Mouse (Mus musculus) kidney, adult 11 months (tissue): ENCODE results near the gene Naga.

Experiments used
- DNase-seq: peaks from one replicate; pipeline ENCODE4 v3.0.0; 2022

Gene Naga

DNA sequence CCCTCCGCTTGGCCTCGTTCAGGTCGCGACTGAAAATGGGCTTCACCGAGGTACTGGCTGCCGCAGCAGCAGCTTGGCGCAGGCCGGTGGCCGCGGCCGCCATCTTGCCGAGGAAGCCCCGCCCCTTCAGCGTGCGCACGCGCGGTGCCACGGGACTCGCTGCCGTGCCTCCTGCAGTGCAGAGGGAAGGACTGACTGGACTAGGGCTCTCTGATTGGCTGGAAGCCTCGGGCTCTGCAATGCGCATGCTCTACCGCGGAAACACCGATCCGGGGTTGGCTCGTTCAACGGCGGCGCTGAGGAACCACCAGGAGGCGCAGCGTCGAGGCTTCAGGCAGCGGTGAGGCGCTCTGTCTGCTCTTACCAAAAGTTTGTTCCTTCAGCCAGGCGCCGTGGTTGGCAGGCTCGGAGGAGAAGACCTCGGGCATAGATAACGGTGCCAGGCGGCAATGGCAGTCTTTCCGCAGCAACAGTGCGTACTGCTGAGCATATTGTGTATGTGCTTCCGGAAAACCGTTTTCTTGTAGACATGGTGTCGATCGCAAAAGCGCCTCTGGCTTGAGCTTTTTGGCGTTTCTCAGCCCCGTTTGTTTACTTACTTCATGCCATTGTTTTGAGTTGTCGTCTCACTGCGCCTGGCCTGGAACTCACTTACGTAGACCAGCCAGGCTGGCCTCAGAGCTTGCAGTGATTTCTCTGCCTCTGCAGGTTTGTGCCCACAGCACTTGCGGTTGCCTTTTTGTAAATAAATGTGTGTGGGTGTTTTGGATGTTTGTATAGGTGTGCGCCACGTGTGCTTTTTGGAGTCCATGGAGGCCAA, 15.6 kb upstream of the Naga start, which contains the start of gene Ndufa6:
TSS of gene Ndufa6 (minus strand) at position 197 of the 820 bp plus-strand sequence.
- peak; percentile 97 for DNase-seq

GRCm38 (mm10) chr15:82353745-82354113, 15.0 kb upstream of the Naga start:
- no peak for DNase-seq

- peak; percentile 36 for DNase-seq
Observed at GRCm38 (mm10) chr15:82353078-82353744, 14.5 kb upstream of the Naga start.

DNA sequence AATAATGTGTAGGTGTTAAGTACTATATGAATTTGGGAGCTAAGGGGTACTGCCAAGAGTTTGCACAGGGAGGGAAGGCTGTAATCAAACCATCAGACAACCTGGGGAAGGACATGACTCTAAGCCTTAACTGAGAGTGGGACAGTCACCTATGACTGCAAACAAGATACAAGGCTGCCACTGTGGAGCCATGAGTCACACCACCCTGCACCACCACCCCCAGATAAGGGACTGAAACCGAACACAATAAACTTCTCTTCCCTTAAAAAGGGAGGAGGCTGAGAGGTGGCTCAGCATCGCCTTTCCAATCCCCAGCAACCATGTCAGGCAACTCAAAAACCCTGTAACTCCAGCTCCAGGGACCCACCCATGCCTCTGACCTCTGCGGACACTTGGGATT, 12.8 kb upstream of the Naga start:
- no peak for DNase-seq

GRCm38 (mm10) chr15:82350349-82350748, 11.6 kb upstream of the Naga start:
- no peak for DNase-seq

GRCm38 (mm10) chr15:82348999-82349341, 10.2 kb upstream of the Naga start:
- no peak for DNase-seq

DNA sequence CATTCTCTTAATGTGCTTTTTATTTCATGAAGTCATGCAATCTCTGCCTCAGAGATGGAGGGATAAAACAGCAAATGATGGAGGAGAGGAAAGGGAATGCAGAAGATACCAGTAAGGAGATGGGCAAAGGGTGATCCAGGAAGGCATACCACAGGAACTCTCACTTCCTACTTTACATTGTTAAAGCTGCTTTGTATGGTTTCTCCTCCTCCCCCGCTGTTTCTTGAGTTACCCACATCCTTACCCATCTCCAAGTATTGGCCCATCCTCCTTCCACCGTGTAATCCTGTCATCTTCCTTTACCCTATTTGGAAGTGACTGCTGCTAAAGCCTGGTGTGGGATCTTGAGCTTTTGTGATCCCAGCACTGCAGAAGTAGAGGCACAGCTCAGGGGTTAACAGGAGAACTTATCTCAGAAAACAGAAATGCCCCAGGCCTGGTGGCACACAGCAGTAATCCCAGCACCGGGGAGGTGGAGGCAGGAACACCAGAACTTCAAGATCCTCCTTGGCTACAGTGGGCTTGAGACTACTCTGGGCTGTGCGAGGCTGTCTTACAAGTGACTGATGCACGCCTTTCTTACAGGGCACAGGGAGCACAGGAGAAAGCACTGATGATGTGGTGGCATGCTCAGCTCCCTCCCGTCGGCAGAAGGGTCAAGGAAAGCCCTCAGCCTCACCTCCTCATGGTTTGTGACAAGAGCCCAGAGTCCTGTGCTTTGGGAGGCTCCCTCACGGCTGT, 9.7 kb upstream of the Naga start:
- DNase-seq: no peak

GRCm38 (mm10) chr15:82347852-82348251, 9.1 kb upstream of the Naga start:
- DNase-seq: no peak

- no peak for DNase-seq
Observed at GRCm38 (mm10) chr15:82347303-82347676, 8.6 kb upstream of the Naga start.

DNA sequence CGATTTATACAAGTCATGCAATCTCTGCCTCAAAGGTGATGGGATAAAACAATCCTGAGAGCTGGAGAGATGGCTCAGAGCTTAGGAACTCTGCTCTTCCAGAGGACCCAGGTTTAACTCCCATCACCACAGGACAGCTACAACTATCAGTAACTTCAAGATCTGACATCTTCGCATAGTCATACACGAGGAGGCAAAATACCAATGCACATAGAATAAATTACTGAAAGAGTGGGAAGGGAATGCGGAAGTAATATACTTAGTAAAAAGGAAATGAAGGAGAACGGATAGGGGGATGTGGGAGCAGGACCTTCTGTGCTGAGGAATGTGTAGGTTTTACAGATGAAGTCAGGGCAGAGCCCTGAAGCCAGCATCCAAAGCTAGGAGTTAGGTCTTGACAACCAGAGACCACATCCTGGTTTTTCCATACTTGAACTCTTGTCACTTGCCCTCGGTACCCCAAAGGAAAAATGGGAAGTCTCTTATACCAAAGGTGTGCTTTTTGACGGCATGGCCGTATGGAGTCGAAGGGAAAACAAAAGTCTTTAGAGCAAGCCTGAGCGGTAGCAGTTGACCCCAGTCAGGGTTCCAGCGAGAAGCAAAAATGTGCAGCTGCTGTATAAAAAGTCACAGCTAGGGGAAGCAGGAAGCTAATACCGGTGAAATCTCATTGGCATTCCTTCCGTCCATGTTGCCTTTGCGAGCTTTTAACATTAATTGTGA, 8.0 kb upstream of the Naga start:
- no peak for DNase-seq

DNA sequence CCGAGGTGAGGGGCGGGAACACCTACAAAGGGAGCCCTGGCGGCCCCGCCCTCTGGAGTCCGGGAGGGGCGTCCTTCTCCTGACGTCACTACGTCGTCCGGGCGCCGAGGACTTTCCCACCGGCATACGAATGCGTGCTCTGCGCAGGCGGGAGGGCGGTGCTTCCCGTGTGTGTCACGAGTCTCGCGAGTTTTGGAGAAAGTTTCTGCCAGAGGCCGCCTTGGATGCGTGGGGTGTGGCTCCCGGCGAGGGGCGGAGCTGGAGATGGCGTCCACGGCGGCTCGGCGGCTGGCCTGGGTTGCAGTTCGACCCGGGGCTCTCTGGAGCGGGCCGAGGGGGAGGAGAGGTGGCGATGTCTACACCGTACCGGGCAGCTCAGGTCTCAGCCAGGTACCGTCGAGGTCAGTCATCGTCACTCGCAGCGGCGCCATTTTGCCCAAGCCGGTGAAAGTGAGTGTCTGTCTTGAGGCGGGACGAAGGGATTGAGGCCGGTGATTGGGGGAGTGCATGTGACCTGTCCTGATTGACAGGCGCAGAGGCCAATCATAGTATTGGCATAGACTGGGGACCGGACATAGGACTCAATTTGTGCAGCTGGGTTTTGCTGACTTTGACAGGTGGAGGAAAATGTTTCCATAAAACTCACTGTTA, 7.2 kb upstream of the Naga start:
- DNase-seq: peak; percentile 98

DNA sequence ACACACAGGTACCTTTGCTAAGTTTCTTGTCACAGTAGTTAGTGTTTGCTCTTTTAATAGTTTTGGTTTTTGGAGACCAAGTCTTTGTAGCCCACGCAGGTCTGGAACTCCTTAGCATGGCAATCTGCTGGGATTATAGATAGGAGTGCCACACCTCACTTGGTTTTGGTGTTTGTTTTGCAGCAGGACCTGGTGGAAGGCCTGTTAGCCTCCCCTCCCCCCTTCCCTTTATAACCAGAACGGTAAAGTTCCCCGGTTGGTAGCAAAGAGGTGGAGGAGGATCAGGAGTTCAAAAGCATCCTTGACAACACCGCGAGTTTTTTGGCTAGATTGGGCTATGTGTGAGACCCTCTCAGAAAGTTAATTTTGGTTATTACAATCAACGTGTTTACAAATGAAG, 6.2 kb upstream of the Naga start:
- no peak for DNase-seq

- peak; percentile 78 for DNase-seq
Observed at GRCm38 (mm10) chr15:82343368-82344287, 4.9 kb upstream of the Naga start.

- no peak for DNase-seq
Observed at GRCm38 (mm10) chr15:82342543-82342935, 3.8 kb upstream of the Naga start.

DNA sequence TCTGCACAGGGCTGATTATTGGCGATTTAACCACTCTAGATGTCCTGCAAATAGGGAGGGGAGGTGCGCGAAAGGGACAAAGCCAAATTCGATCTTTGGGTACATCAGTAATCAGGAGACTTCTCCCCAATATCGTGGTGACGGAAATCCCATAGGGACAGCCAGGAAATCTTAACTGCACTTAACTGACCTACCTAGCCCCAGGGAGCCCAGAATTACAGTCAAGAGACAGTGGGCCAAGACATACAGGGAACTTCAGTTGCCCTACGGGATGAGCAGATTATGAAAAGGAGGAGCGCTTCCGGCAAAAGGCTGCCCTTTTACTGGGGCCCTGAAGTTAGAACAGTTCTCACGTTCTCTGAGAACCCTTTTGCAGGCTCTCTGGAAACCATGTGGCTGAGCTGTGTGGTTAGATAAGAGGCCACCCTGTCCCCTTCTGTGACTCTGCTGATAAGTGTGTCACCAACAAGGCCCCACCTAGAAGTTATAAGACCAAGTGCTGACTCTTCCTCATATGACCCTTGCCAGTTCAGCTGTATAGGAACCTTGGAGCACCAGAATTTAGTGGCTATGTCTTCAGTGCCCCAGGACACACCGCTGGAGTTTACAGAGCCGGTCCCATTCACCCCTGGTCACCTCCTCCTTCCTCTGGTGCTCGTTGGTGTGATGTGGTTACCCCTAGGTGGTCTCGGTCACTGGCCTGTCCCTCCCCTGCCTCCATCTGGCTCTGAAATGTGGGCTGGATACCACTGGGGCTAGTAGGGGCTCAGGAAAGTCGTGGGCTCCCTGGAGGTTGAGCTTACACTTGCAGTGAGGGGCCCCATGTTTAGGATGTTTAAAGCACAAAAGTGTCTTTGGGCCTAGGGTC, 3.2 kb upstream of the Naga start:
- DNase-seq: no peak

DNA sequence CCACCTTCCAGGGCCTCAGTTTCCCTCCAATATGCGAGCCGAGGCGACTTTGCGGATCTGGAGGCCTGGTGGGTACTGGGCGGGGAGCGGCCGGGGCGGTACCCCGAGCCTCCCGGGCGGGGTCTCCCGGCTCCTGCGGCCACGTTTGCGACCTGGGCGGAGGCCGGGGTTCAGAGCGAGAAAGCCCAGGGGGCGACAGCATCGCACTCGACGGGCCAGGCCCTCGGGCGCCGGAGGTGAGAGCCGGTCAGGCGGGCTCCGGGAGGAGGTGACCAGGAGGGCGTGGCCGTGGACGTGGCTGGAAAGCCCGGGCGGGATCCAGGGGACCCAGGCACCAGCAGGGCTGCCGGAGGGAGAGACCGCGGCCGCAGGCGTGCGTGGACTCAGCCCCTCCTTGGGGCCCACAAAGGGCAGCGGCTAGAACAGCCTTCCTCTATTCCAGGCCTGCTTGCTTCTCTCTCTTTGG, 2.3 kb upstream of the Naga start:
- peak; percentile 34 for DNase-seq

DNA sequence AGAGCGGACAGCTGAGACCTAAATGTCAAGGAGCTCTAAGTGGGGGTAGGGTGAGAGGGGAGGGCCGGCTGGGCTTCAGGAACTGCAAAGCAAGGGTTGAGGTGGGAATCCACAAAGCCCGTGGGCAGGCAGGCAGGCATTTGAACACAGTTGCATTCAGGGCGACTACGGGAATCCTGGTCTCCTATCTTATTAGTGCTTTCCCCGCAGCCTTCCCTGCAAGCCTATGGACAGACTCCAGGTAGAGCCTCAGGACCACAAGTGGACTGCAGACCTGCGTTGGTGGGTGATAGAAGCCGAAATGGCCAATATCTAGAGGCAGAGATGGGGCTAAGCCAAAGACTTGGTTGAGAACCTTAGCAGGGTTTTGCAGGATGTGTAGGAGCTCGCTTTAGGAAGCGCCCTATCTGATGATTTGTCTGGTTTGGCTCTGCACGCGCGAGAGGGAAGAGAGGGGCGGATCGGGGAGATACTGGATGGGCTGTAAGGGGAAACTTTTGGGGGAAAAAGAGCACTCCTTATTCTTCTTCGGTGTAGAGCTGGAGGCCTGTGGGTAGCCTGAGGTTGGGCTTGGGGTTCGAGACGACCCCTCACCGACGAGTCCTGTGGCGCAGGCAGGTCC, 1.8 kb upstream of the Naga start:
- DNase-seq: no peak

GRCm38 (mm10) chr15:82339634-82340254, 1.0 kb upstream of the Naga start:
- no peak for DNase-seq

DNA sequence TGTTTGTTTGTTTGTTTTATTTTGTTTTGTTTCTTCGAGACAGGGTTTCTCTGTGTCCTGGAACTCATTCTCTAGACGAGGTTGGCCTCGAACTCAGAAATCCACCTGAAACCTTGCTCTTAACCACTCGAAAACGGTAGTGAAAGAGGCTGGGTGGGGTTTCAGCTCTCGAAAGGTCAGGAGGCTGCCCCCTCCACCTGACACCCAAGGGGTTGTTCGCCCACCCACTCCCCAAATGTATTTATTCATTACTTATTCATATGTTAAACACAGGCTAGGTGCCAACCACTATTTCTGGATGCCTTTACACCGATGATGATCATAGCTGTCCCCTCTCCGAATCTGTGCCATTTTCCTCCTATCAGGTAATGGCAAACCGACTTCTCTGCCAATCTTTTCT, 425 bp upstream of the Naga start:
- no peak for DNase-seq
